Mouse (Mus musculus) myocyte (in vitro differentiated cells): ENCODE measurements around the gene Cd27.
A peak's percentile ranks its signal among the peaks of the same experiment; 100 is the strongest.

ENCODE experiments used
- MYOD1 ChIP-seq, 3 experiments: IDR thresholded peaks; one replicate each; pipeline ENCODE4 v1.6.1; 2011; ENCODE audit warnings: control low read depth in 2 of 3, low read depth in 2 of 3, mild to moderate bottlenecking in 2 of 3, moderate library complexity in 1 of 3; ENCODE audit not compliant: insufficient read length in 2 of 3, control insufficient read depth in 1 of 3
- MYOG ChIP-seq, 3 experiments: IDR thresholded peaks; one replicate each; pipeline ENCODE4 v1.6.1; 2011; ENCODE audit warnings: control low read depth in 2 of 3, low read depth in 2 of 3, mild to moderate bottlenecking in 2 of 3; ENCODE audit not compliant: insufficient read length in 2 of 3, control insufficient read depth in 1 of 3, insufficient read depth in 1 of 3
- POLR2A ChIP-seq: IDR thresholded peaks from one replicate; pipeline ENCODE4 v1.6.1; 2011; ENCODE audit warnings: low read depth, mild to moderate bottlenecking, control low read depth, moderate library complexity; ENCODE audit not compliant: insufficient read length
- POLR2AphosphoS2 ChIP-seq: IDR thresholded peaks from one replicate; pipeline ENCODE4 v1.6.1; 2011; ENCODE audit warnings: low read depth, control low read depth; ENCODE audit not compliant: insufficient read length
- TCF12 ChIP-seq: IDR thresholded peaks from one replicate; pipeline ENCODE4 v1.6.1; 2011; ENCODE audit warnings: mild to moderate bottlenecking, control low read depth; ENCODE audit not compliant: poor library complexity, insufficient read depth, severe bottlenecking
- USF1 ChIP-seq: IDR thresholded peaks from one replicate; pipeline ENCODE4 v1.6.1; 2011; ENCODE audit warnings: low read depth, mild to moderate bottlenecking, control low read depth, moderate library complexity

DNA sequence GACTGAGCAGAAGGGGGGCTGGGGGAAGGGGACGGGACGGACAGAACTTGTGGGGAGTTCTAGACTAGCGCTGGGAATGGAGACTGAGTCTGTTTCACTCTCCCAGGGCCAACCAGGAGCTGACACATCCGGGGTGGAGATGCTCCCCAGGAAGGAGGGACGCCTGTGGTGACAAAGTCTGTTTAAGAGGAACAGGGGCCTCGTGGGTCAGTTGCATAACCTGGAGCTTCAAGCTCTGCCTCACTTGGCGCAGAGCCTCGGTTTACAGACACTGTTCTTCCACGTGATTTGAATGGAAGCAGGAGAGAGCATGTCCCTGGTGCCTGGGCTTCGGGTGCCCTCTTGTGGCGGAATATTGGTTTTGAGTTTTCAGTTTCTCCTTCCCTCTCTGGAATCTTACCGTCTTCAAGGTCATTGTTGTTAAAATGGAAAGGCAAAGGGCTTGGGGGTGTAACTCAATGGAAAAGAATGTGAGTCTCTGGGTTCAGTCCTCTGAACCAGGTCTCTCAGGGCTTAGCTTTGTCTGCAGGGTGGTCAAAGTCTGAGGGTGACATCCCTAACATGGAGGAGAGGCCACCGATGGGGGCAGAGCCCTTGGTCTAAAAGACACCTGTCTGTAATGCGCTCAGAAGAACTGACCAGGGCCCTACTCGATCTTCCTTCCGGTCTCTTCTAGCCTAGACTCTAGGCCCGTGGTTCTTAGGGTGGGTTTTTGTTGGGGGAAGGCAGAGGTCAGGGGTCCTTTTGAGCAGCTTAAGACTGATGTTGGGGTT is 34.8 kb upstream of the Cd27 start:
- TF ChIP-seq TCF12 = no peak
- no peak for TF ChIP-seq POLR2AphosphoS2
- TF ChIP-seq POLR2A = peak; percentile 19
- no peak for TF ChIP-seq MYOG (IDR thresholded peaks at IDR 0.05; ENCODE audit: control insufficient read depth in 1 of 3, insufficient read depth in 1 of 3, insufficient read length in 2 of 3, low read depth in 2 of 3)
- TF ChIP-seq MYOD1 (IDR thresholded peaks at IDR 0.05; ENCODE audit: control insufficient read depth in 1 of 3, insufficient read length in 2 of 3, low read depth in 2 of 3) = no peak
- TF ChIP-seq USF1 = peak; percentile 75
